Mouse (Mus musculus): ENCODE data around the gene Kif1b. TPM values are rescaled to one million over a fixed set of nuclear protein-coding genes. Genes with fewer than 3 reads are reported as not detected.

Kif1b gene
- total and polyA plus RNA-seq, 3 experiments = 10.0 to 27.6 (median 17.0) TPM

GRCm38 (mm10) chr4:149290157-149290750, 17.2 kb downstream of the Kif1b start:
- in situ Hi-C loops (cut with MboI; ENCODE audit: low pct_ligation_motif_present, low pct_unique_long_range_greater_than_20kb, low sequenced_read_pairs) (no loop called here), dilution Hi-C loops (cut with MboI; ENCODE audit: extremely low pct_ligation_motif_present, extremely low pct_unique_long_range_greater_than_20kb, low sequenced_read_pairs) (no loop called here)
- no peak for DNase-seq (ENCODE audit: extremely low read depth)
- no peak overlapping the region for H3K27ac ChIP-seq (ENCODE audit: insufficient read depth, low read depth)
- H3K9me3 ChIP-seq (replicated peaks; ENCODE audit: low read length) = no peaks in the 10 kb centered on the region
- TF ChIP-seq RAD21 (IDR thresholded peaks at IDR 0.05; ENCODE audit: low read depth, low read length) (no peak), ZNF384 (IDR thresholded peaks at IDR 0.05; ENCODE audit: low read depth, low read length) (peak; percentile 45; the same call in 1 of the 2 replicates)
- H3K9ac ChIP-seq (ENCODE audit: insufficient read depth, low read depth) = no peak overlapping the region
- no peaks in the 10 kb centered on the region for H3K27me3 ChIP-seq (replicated peaks)
- H3K4me2 ChIP-seq (ENCODE audit: insufficient read depth, low read depth, poor library complexity, severe bottlenecking) = no peak overlapping the region
- peaks cover 12% of the 10 kb centered on the region for H3K79me2 ChIP-seq (replicated peaks; ENCODE audit: control insufficient read depth, extremely low read depth, insufficient read depth, poor library complexity, severe bottlenecking)
- H3K4me1 ChIP-seq (ENCODE audit: control insufficient read depth in 1 of 2, insufficient read depth in 2 of 2) = peaks cover 4 to 14% of the 10 kb centered on the region in 2 experiments; a peak in 3 of 4 replicates
- H3K36me3 ChIP-seq (replicated peaks in 1 of 2; ENCODE audit: control insufficient read depth in 1 of 2, insufficient read depth in 1 of 2, low read length in 1 of 2) = peaks cover 10 to 18% of the 10 kb centered on the region in 2 experiments
- H3K4me3 ChIP-seq (replicated peaks in 1 of 3; ENCODE audit: low read depth in 2 of 3, low read length in 2 of 3, poor library complexity in 1 of 3) = no peak overlapping the region

GRCm38 (mm10) chr4:149286287-149287137, 21.0 kb downstream of the Kif1b start:
- dilution Hi-C loops (cut with MboI; ENCODE audit: extremely low pct_ligation_motif_present, extremely low pct_unique_long_range_greater_than_20kb, low sequenced_read_pairs) = no loop called here
- peaks cover 4 to 17% of the 10 kb centered on the region in 2 experiments for H3K4me1 ChIP-seq (ENCODE audit: control insufficient read depth in 1 of 2, insufficient read depth in 2 of 2)
- no peak for TF ChIP-seq MAFK (IDR thresholded peaks at IDR 0.05; ENCODE audit: insufficient replicate concordance, low read length)
- TF ChIP-seq IRF4 (IDR thresholded peaks at IDR 0.05; ENCODE audit: low read depth, low read length) = no peak
- no peak for TF ChIP-seq RAD21 (IDR thresholded peaks at IDR 0.05; ENCODE audit: low read depth, low read length)
- no peak for TF ChIP-seq RCOR1 (conservative IDR thresholded peaks at IDR 0.05; ENCODE audit: low read depth, low read length)
- TF ChIP-seq POLR2AphosphoS2 (IDR thresholded peaks at IDR 0.05; ENCODE audit: low read depth, low read length) = no peak
- TF ChIP-seq GABPA (IDR thresholded peaks at IDR 0.05; ENCODE audit: insufficient replicate concordance, low read depth, low read length) = no peak
- TF ChIP-seq JUND (conservative IDR thresholded peaks at IDR 0.05; ENCODE audit: low read depth, low read length) = no peak

GRCm38 (mm10) chr4:149285691-149286090, 21.8 kb downstream of the Kif1b start:
- no peak for TF ChIP-seq CTCF (conservative IDR thresholded peaks at IDR 0.05 in 1 of 2, IDR thresholded peaks at IDR 0.05 in 1 of 2; ENCODE audit: low read depth in 2 of 2, low read length in 2 of 2)
- TF ChIP-seq UBTF (IDR thresholded peaks at IDR 0.05; ENCODE audit: low read depth, low read length) = no peak
- no peak for TF ChIP-seq ZC3H11A (IDR thresholded peaks at IDR 0.05; ENCODE audit: low read depth, low read length)
- no peak for TF ChIP-seq NELFE (IDR thresholded peaks at IDR 0.05; ENCODE audit: low read depth, low read length)
- no peak for TF ChIP-seq EP300 (IDR thresholded peaks at IDR 0.05; ENCODE audit: low read length)
- no peak for TF ChIP-seq PAX5 (IDR thresholded peaks at IDR 0.05; ENCODE audit: low read length)
- no peak for TF ChIP-seq MAFK (IDR thresholded peaks at IDR 0.05; ENCODE audit: insufficient replicate concordance, low read length)
- TF ChIP-seq TCF12 (IDR thresholded peaks at IDR 0.05; ENCODE audit: low read depth, low read length) = no peak
- no peak for TF ChIP-seq NRF1 (IDR thresholded peaks at IDR 0.05; ENCODE audit: low read depth, low read length)
- no peak for TF ChIP-seq ETS1 (conservative IDR thresholded peaks at IDR 0.05; ENCODE audit: low read depth, low read length)
- no peak for TF ChIP-seq SIN3A (IDR thresholded peaks at IDR 0.05; ENCODE audit: low read length)
- no peak for TF ChIP-seq JUND (conservative IDR thresholded peaks at IDR 0.05; ENCODE audit: low read depth, low read length)
- TF ChIP-seq IRF4 (IDR thresholded peaks at IDR 0.05; ENCODE audit: low read depth, low read length) = no peak

More at GRCm38 (mm10) chr4:149286287-149287137, 21.0 kb downstream of the Kif1b start:
- Histone ChIP-seq H3K27me3 (replicated peaks) (no peaks in the 10 kb centered on the region), H3K4me3 (replicated peaks in 1 of 3; ENCODE audit: low read depth in 2 of 3, low read length in 2 of 3, poor library complexity in 1 of 3) (no peak overlapping the region), H3K27ac (ENCODE audit: insufficient read depth, low read depth) (no peak overlapping the region), H3K9me3 (replicated peaks; ENCODE audit: low read length) (no peaks in the 10 kb centered on the region), H3K79me2 (replicated peaks; ENCODE audit: control insufficient read depth, extremely low read depth, insufficient read depth, poor library complexity, severe bottlenecking) (peaks cover 10% of the 10 kb centered on the region; the same call in 1 of the 2 replicates), H3K4me2 (ENCODE audit: insufficient read depth, low read depth, poor library complexity, severe bottlenecking) (no peak overlapping the region), H3K9ac (ENCODE audit: insufficient read depth, low read depth) (no peak overlapping the region), H3K36me3 (replicated peaks in 1 of 2; ENCODE audit: control insufficient read depth in 1 of 2, insufficient read depth in 1 of 2, low read length in 1 of 2) (peaks cover 10 to 15% of the 10 kb centered on the region in 2 experiments)
- in situ Hi-C loops (cut with MboI; ENCODE audit: low pct_ligation_motif_present, low pct_unique_long_range_greater_than_20kb, low sequenced_read_pairs) = no loop called here
- no peak for DNase-seq (ENCODE audit: extremely low read depth)

More at GRCm38 (mm10) chr4:149285691-149286090, 21.8 kb downstream of the Kif1b start:
- H3K79me2 ChIP-seq (replicated peaks; ENCODE audit: control insufficient read depth, extremely low read depth, insufficient read depth, poor library complexity, severe bottlenecking) = peaks cover 12% of the 10 kb centered on the region; the same call in 1 of the 2 replicates
- H3K36me3 ChIP-seq (replicated peaks in 1 of 2; ENCODE audit: control insufficient read depth in 1 of 2, insufficient read depth in 1 of 2, low read length in 1 of 2) = peaks cover 8 to 12% of the 10 kb centered on the region in 2 experiments
- no peak overlapping the region for H3K27ac ChIP-seq (ENCODE audit: insufficient read depth, low read depth)
- no peaks in the 10 kb centered on the region for H3K27me3 ChIP-seq (replicated peaks)
- in situ Hi-C loops (cut with MboI; ENCODE audit: low pct_ligation_motif_present, low pct_unique_long_range_greater_than_20kb, low sequenced_read_pairs) (no loop called here), dilution Hi-C loops (cut with MboI; ENCODE audit: extremely low pct_ligation_motif_present, extremely low pct_unique_long_range_greater_than_20kb, low sequenced_read_pairs) (no loop called here)
- peaks cover 0 to 10% of the 10 kb centered on the region in 2 experiments; a peak in 2 of 4 replicates for H3K4me1 ChIP-seq (ENCODE audit: control insufficient read depth in 1 of 2, insufficient read depth in 2 of 2)
- DNase-seq (ENCODE audit: extremely low read depth) = no peak
- no peak overlapping the region for H3K4me2 ChIP-seq (ENCODE audit: insufficient read depth, low read depth, poor library complexity, severe bottlenecking)
- H3K9me3 ChIP-seq (replicated peaks; ENCODE audit: low read length) = no peaks in the 10 kb centered on the region
- no peak overlapping the region for H3K9ac ChIP-seq (ENCODE audit: insufficient read depth, low read depth)
- no peak overlapping the region for H3K4me3 ChIP-seq (replicated peaks in 1 of 3; ENCODE audit: low read depth in 2 of 3, low read length in 2 of 3, poor library complexity in 1 of 3)
